ENCODE assay signal across 7 mouse cellular contexts in the genomic region with DNA sequence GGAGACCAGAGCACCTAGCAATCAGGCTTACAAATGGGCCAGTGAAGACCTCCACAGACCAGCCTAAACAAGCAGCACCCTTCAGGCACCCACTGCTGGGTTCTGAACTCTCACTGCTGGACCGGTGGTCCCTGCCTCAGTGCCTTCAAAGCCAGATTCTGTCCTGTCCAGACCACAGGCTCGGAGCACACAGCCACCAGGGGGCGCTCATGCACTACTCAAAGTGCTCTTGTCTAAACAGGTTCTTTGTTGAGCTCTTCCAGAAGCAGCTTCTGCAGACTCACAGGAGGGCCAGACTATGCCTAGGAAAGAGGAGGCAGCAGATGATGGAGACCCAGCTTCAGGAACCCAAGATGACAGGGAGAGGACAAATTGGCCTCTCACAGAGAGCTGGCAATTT. TPM values are rescaled to one million over a fixed set of nuclear protein-coding genes. Genes with fewer than 3 reads are reported as not detected.
A peak's percentile ranks its signal among the peaks of the same experiment; 100 is the strongest.
DNase-seq lines count a peak whose midpoint lies in the region; ATAC-seq and TF ChIP-seq lines count a peak whose summit lies in the region.

No protein-coding gene starts in this region.

- no peak overlapping the region for H3K4me2 ChIP-seq in intestine, postnatal 0 days (replicated peaks; ENCODE audit: low read depth)
- H3K4me2 ChIP-seq in midbrain, embryonic 13.5 days (replicated peaks), result no peak overlapping the region

- intact Hi-C loops in left cerebral cortex, postnatal 4 days (cut with DNase I), result loop anchor here (5.0 kb wide), 3 partner anchors 103 to 338 kb away; no protein-coding TSS in a partner anchor

- peak; percentile 48; the same call in 1 of the 2 replicates for ATAC-seq in intestine, postnatal 0 days
- ATAC-seq in midbrain, embryonic 13.5 days, result peak; percentile 90

- no peak overlapping the region for H3K9ac ChIP-seq in intestine, postnatal 0 days (ENCODE audit: low read depth, low read length)
- H3K9ac ChIP-seq in midbrain, embryonic 13.5 days (replicated peaks), result no peak overlapping the region

- no peaks in the 10 kb centered on the region for H3K36me3 ChIP-seq in intestine, postnatal 0 days (ENCODE audit: control insufficient read depth, insufficient read depth)
- H3K36me3 ChIP-seq in midbrain, embryonic 13.5 days, result no peaks in the 10 kb centered on the region

- no peak overlapping the region for H3K27ac ChIP-seq in intestine, postnatal 0 days (ENCODE audit: low read depth, low read length)
- no peak overlapping the region for H3K27ac ChIP-seq in midbrain, embryonic 13.5 days

- no peaks in the 10 kb centered on the region for H3K4me1 ChIP-seq in intestine, postnatal 0 days (replicated peaks; ENCODE audit: control insufficient read depth, insufficient read depth, low read length)
- no peaks in the 10 kb centered on the region for H3K4me1 ChIP-seq in midbrain, embryonic 13.5 days (replicated peaks)

- peak; percentile 80 to 94 for DNase-seq in adrenal gland, adult (ENCODE audit: inconsistent age in 2 of 2, low spot score in 1 of 2)
- DNase-seq in embryo, embryonic 10.5 days (ENCODE audit: low spot score), result peak; percentile 97
- peak; percentile 64 for DNase-seq in gastrocnemius, postnatal 25 days
- peak; percentile 95 for DNase-seq in left cerebral cortex, postnatal 4 days
- peak; percentile 78 for DNase-seq in spleen, adult 12 weeks (ENCODE audit: low spot score)

- H3K27me3 ChIP-seq in intestine, postnatal 0 days (replicated peaks; ENCODE audit: control insufficient read depth, insufficient read depth, low read length), result no peaks in the 10 kb centered on the region
- H3K27me3 ChIP-seq in midbrain, embryonic 13.5 days, result no peaks in the 10 kb centered on the region

- H3K4me3 ChIP-seq in intestine, postnatal 0 days (ENCODE audit: low read depth, low read length), result no peak overlapping the region
- H3K4me3 ChIP-seq in midbrain, embryonic 13.5 days (replicated peaks), result no peak overlapping the region

- H3K9me3 ChIP-seq in intestine, postnatal 0 days (ENCODE audit: control insufficient read depth), result no peaks in the 10 kb centered on the region
- no peaks in the 10 kb centered on the region for H3K9me3 ChIP-seq in midbrain, embryonic 13.5 days

- WGBS in intestine, postnatal 0 days, result 8% methylated on average over 3 of the region's 3 CpGs
- 4% methylated on average over 3 of the region's 3 CpGs for whole genome bisulfite sequencing in midbrain, embryonic 13.5 days

- TF ChIP-seq CTCF in intestine, postnatal 0 days (IDR thresholded peaks at IDR 0.05; ENCODE audit: low read depth), result peak; percentile 98

RNA-seq across cellular contexts. Expression of gene Krtap5-4, which starts 30.9 kb away (rescaled TPM):
- not detected for total RNA-seq in gastrocnemius, postnatal 25 days (2021)
- not detected in 2 replicates for polyA plus RNA-seq in intestine, postnatal 0 days (2015; fragmentation: Nextera tagmentation; extraction: Ambion mirVana)
- total RNA-seq in left cerebral cortex, postnatal 4 days (2021), result not detected
- not detected in 2 replicates for polyA plus RNA-seq in midbrain, embryonic 13.5 days (2015; fragmentation: Nextera tagmentation; extraction: Ambion mirVana)

RNA-seq across cellular contexts. Expression of gene Krtap5-1, which starts 37.3 kb away (rescaled TPM):
- not detected for total RNA-seq in gastrocnemius, postnatal 25 days (2021)
- polyA plus RNA-seq in intestine, postnatal 0 days (2015; fragmentation: Nextera tagmentation; extraction: Ambion mirVana), result not detected in 2 replicates
- total RNA-seq in left cerebral cortex, postnatal 4 days (2021), result not detected
- polyA plus RNA-seq in midbrain, embryonic 13.5 days (2015; fragmentation: Nextera tagmentation; extraction: Ambion mirVana), result not detected in 2 replicates

RNA-seq across cellular contexts. Expression of gene Ifitm10, which starts 39.3 kb away (rescaled TPM):
- 1 to 10 TPM; 3.3 to 4.2 TPM for total RNA-seq in gastrocnemius, postnatal 25 days (2021)
- 1.5 and 1.6 TPM in 2 replicates for polyA plus RNA-seq in intestine, postnatal 0 days (2015; fragmentation: Nextera tagmentation; extraction: Ambion mirVana)
- total RNA-seq in left cerebral cortex, postnatal 4 days (2021), result 1 to 10 TPM; 6.3 to 9.4 TPM
- polyA plus RNA-seq in midbrain, embryonic 13.5 days (2015; fragmentation: Nextera tagmentation; extraction: Ambion mirVana), result 1.9 and 2.3 TPM in 2 replicates

RNA-seq across cellular contexts. Expression of gene Gm49369, which starts 48.2 kb away (rescaled TPM):
- 1 to 10 TPM; 4.0 to 5.6 TPM for total RNA-seq in gastrocnemius, postnatal 25 days (2021)
- not detected in 2 replicates for polyA plus RNA-seq in intestine, postnatal 0 days (2015; fragmentation: Nextera tagmentation; extraction: Ambion mirVana)
- total RNA-seq in left cerebral cortex, postnatal 4 days (2021), result 1 to 10 TPM in 1 of 2 experiments, not detected in 1; 5.0 TPM
- polyA plus RNA-seq in midbrain, embryonic 13.5 days (2015; fragmentation: Nextera tagmentation; extraction: Ambion mirVana), result not detected in 2 replicates

RNA-seq across cellular contexts. Expression of gene Ctsd, which starts 53.6 kb away (rescaled TPM):
- 100 to 1,000 TPM; 317 to 434 TPM for total RNA-seq in gastrocnemius, postnatal 25 days (2021)
- polyA plus RNA-seq in intestine, postnatal 0 days (2015; fragmentation: Nextera tagmentation; extraction: Ambion mirVana), result 479 and 496 TPM in 2 replicates
- 100 to 1,000 TPM; 133 to 157 TPM for total RNA-seq in left cerebral cortex, postnatal 4 days (2021)
- polyA plus RNA-seq in midbrain, embryonic 13.5 days (2015; fragmentation: Nextera tagmentation; extraction: Ambion mirVana), result 191 and 206 TPM in 2 replicates
